Mouse (Mus musculus) lung, embryonic 14.5 days (tissue): ENCODE measurements at regions not wholly inside any gene's neighbourhood (a gene's known extent, or its start where the extent isn't known, plus 50 kb on each side); places are given as distances from the start of the nearest gene placed in this dataset.

Experiments
- ATAC-seq: fragments of 200-750 bp; cut with Nextera tagmentation; 2 replicates; pipeline ENCODE4 v1.8.0; 2017; ENCODE audit warnings: mild to moderate bottlenecking, moderate TSS enrichment, moderate library complexity; ENCODE audit not compliant: insufficient read depth
- DNase-seq: peaks from one replicate; pipeline ENCODE4 v3.0.0-alpha.2; 2015
- H3K27ac ChIP-seq: fragments of 300-500 bp; sonication (generic); 2 replicates; pipeline ENCODE4 v1.5.1; 2014; ENCODE audit warnings: low read depth, mild to moderate bottlenecking, moderate library complexity
- H3K27me3 ChIP-seq: fragments of 300-500 bp; sonication (generic); 2 replicates; pipeline ENCODE4 v1.6.1; 2014; ENCODE audit warnings: low read length, control low read depth; ENCODE audit not compliant: insufficient read depth
- H3K36me3 ChIP-seq: fragments of 300-500 bp; sonication (generic); 2 replicates; pipeline ENCODE4 v1.6.1; 2014; ENCODE audit warnings: control low read depth; ENCODE audit not compliant: insufficient read depth
- H3K4me1 ChIP-seq: fragments of 300-500 bp; sonication (generic); 2 replicates; pipeline ENCODE4 v1.6.1; 2014; ENCODE audit warnings: antibody characterized with exemption, control low read depth; ENCODE audit not compliant: insufficient read depth
- H3K4me2 ChIP-seq: fragments of 300-500 bp; sonication (generic); 2 replicates; pipeline ENCODE4 v1.6.1; 2014; ENCODE audit warnings: mild to moderate bottlenecking
- H3K4me3 ChIP-seq: fragments of 300-500 bp; sonication (generic); 2 replicates; pipeline ENCODE4 v1.5.1; 2014; ENCODE audit warnings: low read depth, low read length
- H3K9ac ChIP-seq: fragments of 300-500 bp; sonication (generic); 2 replicates; pipeline ENCODE4 v1.6.1; 2014
- H3K9me3 ChIP-seq: fragments of 300-500 bp; sonication (generic); 2 replicates; pipeline ENCODE4 v1.6.1; 2016; ENCODE audit warnings: low read depth, low read length, control low read depth
- CTCF ChIP-seq: IDR thresholded peaks from 2 replicates; pipeline ENCODE4 v1.5.1; 2016; ENCODE audit warnings: antibody characterized with exemption, low read depth
- WGBS: fragments of 180-500 bp; shearing (Covaris S2); extraction: QIAGEN DNeasy Blood & Tissue Kit; methylation state at CpG from one replicate; pipeline ENCODE4 v1.1.7; 2014; 5-methylcytosine and 5-hydroxymethylcytosine counted together

- ATAC-seq: no peak
- H3K27me3 ChIP-seq: no peaks in the 10 kb centered on the region
These were observed 318.9 kb upstream of the Nrp1 start for GRCm38 (mm10) chr8:128039341-128040064.

DNA sequence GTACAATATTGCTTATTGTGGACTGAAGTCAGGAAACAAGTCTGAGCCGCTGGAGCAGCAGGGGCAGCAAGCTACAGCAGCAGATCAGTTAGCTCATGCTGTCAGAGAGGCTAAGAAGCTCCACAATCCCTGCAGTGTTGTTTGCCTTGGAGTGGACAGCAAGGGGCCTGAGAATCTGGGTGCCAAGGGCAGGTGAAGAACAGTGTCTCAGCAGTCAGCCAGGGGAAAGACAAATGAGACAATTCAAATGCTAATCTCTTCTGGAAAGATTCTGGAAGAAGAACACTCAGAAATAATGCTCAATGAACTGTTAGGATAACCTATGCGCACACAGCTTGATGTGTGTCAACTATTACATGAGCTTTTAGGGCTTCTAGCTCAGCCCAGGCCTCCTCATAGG, 315.5 kb upstream of the Nrp1 start:
- Histone ChIP-seq H3K4me3 (no peak overlapping the region), H3K4me1 (no peaks in the 10 kb centered on the region)
- 71% methylated on average over 2 of the region's 2 CpGs for WGBS

More at GRCm38 (mm10) chr8:128039341-128040064, 318.9 kb upstream of the Nrp1 start:
- Histone ChIP-seq H3K4me2 (no peak overlapping the region), H3K4me3 (no peak overlapping the region), H3K27ac (no peak overlapping the region), H3K9ac (no peak overlapping the region), H3K36me3 (no peaks in the 10 kb centered on the region), H3K4me1 (no peaks in the 10 kb centered on the region), H3K9me3 (no peaks in the 10 kb centered on the region; the same call in 1 of the 2 replicates)
- TF ChIP-seq CTCF: no peak
- no peak for DNase-seq
- WGBS: 66% methylated on average over 6 of the region's 6 CpGs

GRCm38 (mm10) chr8:128043392-128043791, 315.0 kb upstream of the Nrp1 start:
- ATAC-seq: no peak
- TF ChIP-seq CTCF: no peak
- Histone ChIP-seq H3K9ac (no peak overlapping the region), H3K4me1 (no peaks in the 10 kb centered on the region), H3K9me3 (no peaks in the 10 kb centered on the region; the same call in 1 of the 2 replicates), H3K36me3 (no peaks in the 10 kb centered on the region), H3K4me2 (no peak overlapping the region), H3K27ac (no peak overlapping the region), H3K27me3 (no peaks in the 10 kb centered on the region), H3K4me3 (no peak overlapping the region)
- DNase-seq: no peak
- WGBS: 75% methylated on average over 4 of the region's 4 CpGs

More for the DNA sequence above, 315.5 kb upstream of the Nrp1 start:
- no peak for DNase-seq
- Histone ChIP-seq H3K4me2 (no peak overlapping the region), H3K27ac (no peak overlapping the region), H3K9me3 (no peaks in the 10 kb centered on the region; the same call in 1 of the 2 replicates), H3K27me3 (no peaks in the 10 kb centered on the region), H3K36me3 (no peaks in the 10 kb centered on the region), H3K9ac (no peak overlapping the region)
- TF ChIP-seq CTCF: no peak
- no peak for ATAC-seq

DNA sequence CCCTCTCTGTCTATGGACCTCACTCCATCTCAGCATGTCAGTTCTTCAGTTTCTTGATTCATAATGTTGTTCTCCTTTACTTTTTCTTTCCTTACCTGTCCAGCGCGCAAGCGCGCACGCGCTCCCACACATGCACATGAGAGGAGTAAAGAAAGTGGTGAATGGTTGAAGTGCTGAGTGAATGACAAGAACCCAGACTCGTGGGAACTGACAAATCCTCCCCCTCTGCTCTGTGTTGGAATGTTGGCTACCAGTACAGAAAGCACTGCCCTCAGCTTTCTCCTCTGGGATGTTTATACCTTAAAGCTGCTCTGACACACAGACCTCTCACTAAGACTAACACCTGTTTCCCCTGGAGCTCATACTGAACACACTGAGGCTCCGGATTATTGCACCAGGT, 302.2 kb upstream of the Nrp1 start:
- ATAC-seq (no peak), DNase-seq (no peak)
- H3K4me3 ChIP-seq: no peak overlapping the region
- H3K9me3 ChIP-seq: no peaks in the 10 kb centered on the region
- H3K4me2 ChIP-seq: no peak overlapping the region
- WGBS: 79% methylated on average over 8 of the region's 8 CpGs
- no peaks in the 10 kb centered on the region for H3K27me3 ChIP-seq
- no peak for TF ChIP-seq CTCF
- H3K27ac ChIP-seq: no peak overlapping the region
- no peaks in the 10 kb centered on the region for H3K4me1 ChIP-seq
- no peak overlapping the region for H3K9ac ChIP-seq
- H3K36me3 ChIP-seq: no peaks in the 10 kb centered on the region

DNA sequence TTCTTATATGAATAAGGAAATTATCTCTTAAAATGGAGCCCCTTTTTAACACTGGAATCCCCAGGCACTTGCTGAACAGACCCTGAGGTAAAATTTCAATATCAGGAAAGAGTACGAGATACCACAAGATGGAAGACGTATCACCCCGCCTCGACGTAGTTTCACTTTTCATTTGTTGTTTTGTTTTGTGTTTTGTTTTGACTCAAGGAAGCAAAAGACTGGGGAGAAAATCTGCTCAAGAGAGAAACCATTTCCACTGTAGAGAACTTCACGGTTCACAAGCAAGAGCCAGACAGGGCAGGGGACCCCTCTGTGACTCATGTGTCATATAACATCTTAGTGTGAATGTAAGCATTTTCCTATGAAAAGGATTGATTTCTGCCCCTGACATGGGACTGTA, 300.6 kb upstream of the Nrp1 start:
- Histone ChIP-seq H3K4me1 (no peaks in the 10 kb centered on the region), H3K9ac (no peak overlapping the region), H3K4me3 (no peak overlapping the region), H3K36me3 (no peaks in the 10 kb centered on the region), H3K4me2 (no peak overlapping the region), H3K27me3 (no peaks in the 10 kb centered on the region), H3K27ac (no peak overlapping the region), H3K9me3 (no peaks in the 10 kb centered on the region)
- no peak for TF ChIP-seq CTCF
- no peak for DNase-seq
- ATAC-seq: no peak
- WGBS: 89% methylated on average over 6 of the region's 6 CpGs

GRCm38 (mm10) chr8:128059817-128060216, 298.6 kb upstream of the Nrp1 start:
- Histone ChIP-seq H3K4me1 (no peaks in the 10 kb centered on the region), H3K27ac (no peak overlapping the region), H3K9me3 (no peaks in the 10 kb centered on the region), H3K27me3 (no peaks in the 10 kb centered on the region), H3K36me3 (no peaks in the 10 kb centered on the region), H3K4me2 (no peak overlapping the region), H3K9ac (no peak overlapping the region), H3K4me3 (no peak overlapping the region)
- WGBS: 94% methylated on average over 3 of the region's 3 CpGs
- DNase-seq (no peak), ATAC-seq (no peak)
- no peak for TF ChIP-seq CTCF

GRCm38 (mm10) chr8:128064211-128064610, 294.2 kb upstream of the Nrp1 start:
- no peaks in the 10 kb centered on the region for H3K4me1 ChIP-seq
- 86% methylated on average over 1 of the region's 1 CpGs for WGBS
- ATAC-seq (no peak), DNase-seq (no peak)
- no peaks in the 10 kb centered on the region for H3K9me3 ChIP-seq
- H3K9ac ChIP-seq: no peak overlapping the region
- H3K4me3 ChIP-seq: no peak overlapping the region
- no peaks in the 10 kb centered on the region for H3K36me3 ChIP-seq
- no peak overlapping the region for H3K27ac ChIP-seq
- H3K27me3 ChIP-seq: no peaks in the 10 kb centered on the region
- H3K4me2 ChIP-seq: no peak overlapping the region
- TF ChIP-seq CTCF: no peak
